In the genomic region with DNA sequence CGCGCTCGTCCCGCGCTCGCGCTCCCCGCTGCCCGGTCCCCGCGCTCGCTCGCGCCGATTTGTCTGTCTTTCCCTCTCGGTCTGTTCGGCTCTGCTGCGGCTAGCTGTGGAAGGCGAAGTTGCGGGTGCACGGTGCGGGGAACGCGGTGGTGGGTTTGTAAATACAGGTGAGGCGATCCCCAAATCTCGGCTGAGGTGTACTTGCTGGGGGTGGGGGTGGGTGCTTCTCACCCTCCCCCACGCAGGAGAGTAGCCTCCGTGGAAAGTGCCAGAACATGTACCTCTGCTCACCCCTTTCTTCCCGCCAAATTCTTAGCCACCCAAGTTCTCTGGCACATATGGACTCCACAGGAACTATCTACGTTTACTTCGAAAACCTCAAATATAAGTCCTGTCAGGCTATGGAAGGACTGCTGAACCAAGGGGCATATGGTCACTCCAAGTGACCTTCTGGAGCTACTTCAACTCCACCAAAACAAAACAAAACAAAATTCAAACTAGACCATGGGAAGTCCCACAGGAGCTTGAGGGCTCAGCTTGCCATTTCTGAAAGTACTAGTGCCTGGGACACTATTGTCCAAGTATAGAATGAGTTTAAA, we compare ENCODE assay signal across 8 mouse cellular contexts. TPM values are rescaled to one million over a fixed set of nuclear protein-coding genes. Genes with fewer than 3 reads are reported as not detected.
DNase-seq lines count a peak whose midpoint lies in the region; ATAC-seq and TF ChIP-seq lines count a peak whose summit lies in the region.

A gene (minus strand): TSS at position 182 of the 599 bp plus-strand sequence.

- under 1% methylated on average over 24 of the region's 31 CpGs for WGBS in kidney, postnatal 0 days
- WGBS in bone marrow, adult 2 months = under 1% methylated on average over 31 of the region's 31 CpGs
- 3% methylated on average over 31 of the region's 31 CpGs for WGBS in forebrain, postnatal 0 days

- H3K4me2 ChIP-seq in kidney, postnatal 0 days (ENCODE audit: low read length) = peak within 1 kb of the TSS; percentile 94
- H3K4me2 ChIP-seq in forebrain, postnatal 0 days (ENCODE audit: low read depth) = peak within 1 kb of the TSS; percentile 87

- H3K36me3 ChIP-seq in kidney, postnatal 0 days (ENCODE audit: insufficient read depth, low read length) = no peaks in the 10 kb centered on the region
- no peaks in the 10 kb centered on the region for H3K36me3 ChIP-seq in forebrain, postnatal 0 days (ENCODE audit: insufficient read depth)

- H3K27ac ChIP-seq in kidney, postnatal 0 days = peak within 1 kb of the TSS; percentile 88
- H3K27ac ChIP-seq in bone marrow, adult 2 months (ENCODE audit: control insufficient read depth, insufficient read depth, low read depth, low read length, poor library complexity) = peak within 1 kb of the TSS; percentile 59
- peak within 1 kb of the TSS; percentile 99 for H3K27ac ChIP-seq in forebrain, postnatal 0 days (ENCODE audit: low read depth, low read length)

- no peaks in the 10 kb centered on the region for H3K4me1 ChIP-seq in kidney, postnatal 0 days (replicated peaks; ENCODE audit: insufficient read depth, low read length)
- H3K4me1 ChIP-seq in bone marrow, adult 2 months (ENCODE audit: control insufficient read depth, insufficient read depth, low read length) = no peaks in the 10 kb centered on the region
- 0 out of 2 replicates have a peak, but pooled peaks cover 4% of the 10 kb centered on the region for H3K4me1 ChIP-seq in forebrain, postnatal 0 days (ENCODE audit: insufficient read depth)

- no peak; the same call in 1 of the 2 replicates for ATAC-seq in kidney, postnatal 0 days (replicated peaks; ENCODE audit: low FRiP score, low read depth)
- no peak for ATAC-seq in forebrain, postnatal 0 days

- intact Hi-C loops in left cerebral cortex, postnatal 25 days (cut with DNase I) = no loop called here

- TF ChIP-seq CTCF in kidney, postnatal 0 days (IDR thresholded peaks at IDR 0.05; ENCODE audit: low read depth) = no peak
- TF ChIP-seq CTCF in bone marrow, adult 2 months (IDR thresholded peaks at IDR 0.05; ENCODE audit: control insufficient read depth, insufficient read depth, low read length) = no peak
- no peak for TF ChIP-seq CTCF in forebrain, postnatal 0 days (IDR thresholded peaks at IDR 0.05; ENCODE audit: low read depth)

- DNase-seq in kidney, postnatal 0 days (ENCODE audit: low spot score) = peak; percentile 32
- no peak for DNase-seq in kidney, postnatal 36 days
- DNase-seq in forebrain, postnatal 0 days = no peak
- DNase-seq in left cerebral cortex, postnatal 25 days (ENCODE audit: low spot score in 2 of 2) = peak in 1 of 2 experiments; percentile 15
- peak; percentile 74 for DNase-seq in neural tube, embryonic 10.5 days (ENCODE audit: extremely low spot score, low spot score)
- DNase-seq in thymus, postnatal 4 days = no peak
- no peak for DNase-seq in spleen, postnatal 36 days (ENCODE audit: low spot score in 2 of 2)

- peak within 1 kb of the TSS; percentile 88 for H3K9ac ChIP-seq in kidney, postnatal 0 days (ENCODE audit: low read depth, low read length)
- peak within 1 kb of the TSS; percentile 97 for H3K9ac ChIP-seq in forebrain, postnatal 0 days

- TF ChIP-seq POLR2A in bone marrow, adult 2 months (IDR thresholded peaks at IDR 0.05; ENCODE audit: borderline replicate concordance, control insufficient read depth, low read depth, low read length) = no peak

- no peaks in the 10 kb centered on the region for H3K9me3 ChIP-seq in kidney, postnatal 0 days (replicated peaks; ENCODE audit: low read length)
- H3K9me3 ChIP-seq in forebrain, postnatal 0 days (ENCODE audit: low read length) = no peaks in the 10 kb centered on the region

- H3K4me3 ChIP-seq in kidney, postnatal 0 days (replicated peaks; ENCODE audit: low read depth, low read length) = peak within 1 kb of the TSS; percentile 65
- peak within 1 kb of the TSS; percentile 78 for H3K4me3 ChIP-seq in bone marrow, adult 2 months (replicated peaks; ENCODE audit: control insufficient read depth, low read depth, low read length)
- H3K4me3 ChIP-seq in forebrain, postnatal 0 days (ENCODE audit: low read depth, low read length) = peak within 1 kb of the TSS; percentile 68

- no peaks in the 10 kb centered on the region for H3K27me3 ChIP-seq in kidney, postnatal 0 days (ENCODE audit: insufficient read depth, low read length)
- H3K27me3 ChIP-seq in forebrain, postnatal 0 days (ENCODE audit: insufficient read depth, low read length) = no peaks in the 10 kb centered on the region

RNA-seq across cellular contexts. Expression of the gene that starts here (rescaled TPM):
- 1.7 and 2.0 TPM in 2 replicates for polyA plus RNA-seq in kidney, postnatal 0 days (2015; fragmentation: Nextera tagmentation; extraction: Ambion mirVana)
- polyA plus RNA-seq in bone marrow, adult 2 months (2011; ENCODE audit: insufficient read depth, insufficient read length, low replicate concordance, missing spikeins) = 2.0 TPM in 1 of 2 replicates, not detected in the other
- 10.4 and 17.5 TPM in 2 replicates for total RNA-seq in forebrain, postnatal 0 days (2014; rRNA removed)
- polyA plus RNA-seq in forebrain, postnatal 0 days (2015; fragmentation: Nextera tagmentation; extraction: Ambion mirVana) = 14.5 and 16.7 TPM in 2 replicates
- 10 to 100 TPM; 12.4 to 13.0 TPM for total RNA-seq in left cerebral cortex, postnatal 25 days (2021)

Comparison
In these comparisons a context has a peak if more than half of its experiments do, and no peak if none do; other contexts are left out.
1. DNase-seq: peak in kidney, postnatal 0 days (single experiment) and neural tube, embryonic 10.5 days (single experiment); none in kidney, postnatal 36 days (0 of 2), forebrain, postnatal 0 days (single experiment), thymus, postnatal 4 days (single experiment) and spleen, postnatal 36 days (0 of 2).
2. Peak in every context shown above with its lines, with median percentiles within 50 percentile points of each other: H3K27ac ChIP-seq and H3K4me3 ChIP-seq.